Mouse (Mus musculus): ENCODE results near the gene Tmem239. TPM values are rescaled to one million over a fixed set of nuclear protein-coding genes. Genes with fewer than 3 reads are reported as not detected.

Tmem239 gene
- total RNA-seq, 2 experiments from 2014 or later, result not detected

DNA sequence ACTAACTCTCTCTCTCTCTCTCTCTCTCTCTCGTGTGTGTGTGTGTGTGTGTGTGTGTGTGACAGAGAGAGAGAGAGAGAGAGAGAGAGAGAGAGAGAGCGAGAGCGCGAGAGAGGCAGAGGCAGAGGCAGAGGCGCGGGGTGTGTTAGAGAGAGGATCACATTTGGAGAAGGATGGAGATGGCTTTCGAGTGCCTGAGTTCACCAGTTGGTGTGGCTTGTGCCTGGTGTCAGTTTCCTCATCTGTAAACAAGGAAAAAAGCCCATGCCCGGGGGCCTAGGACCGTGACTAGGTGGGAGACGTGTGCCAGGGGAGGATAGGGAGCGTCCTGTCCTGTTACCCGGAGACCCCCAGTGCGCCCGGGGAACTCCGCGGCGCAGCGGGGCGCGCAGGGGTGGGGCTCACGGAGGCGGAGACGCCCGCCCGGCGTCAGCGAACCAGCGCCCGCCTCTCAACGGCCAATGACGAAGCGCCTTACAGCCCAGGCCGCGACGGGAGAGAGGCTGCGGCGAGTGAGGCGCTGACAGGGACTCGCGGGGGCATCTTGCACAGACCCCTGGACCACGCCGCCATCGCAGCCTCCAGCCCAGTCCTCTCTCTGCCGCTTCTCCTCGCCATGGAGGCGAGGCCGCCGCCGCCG is 43.6 kb downstream of the Tmem239 start, which contains the start of gene Ptpra:
Ptpra (plus strand) TSS at position 485 of the 640 bp plus-strand sequence.
- peak; percentile 96 for DNase-seq
- intact Hi-C loops (cut with DNase I), result loop anchor here (2.0 kb wide), 2 partner anchors 25 to 47 kb away; partner anchors contain the start of genes Pced1a and Vps16

DNA sequence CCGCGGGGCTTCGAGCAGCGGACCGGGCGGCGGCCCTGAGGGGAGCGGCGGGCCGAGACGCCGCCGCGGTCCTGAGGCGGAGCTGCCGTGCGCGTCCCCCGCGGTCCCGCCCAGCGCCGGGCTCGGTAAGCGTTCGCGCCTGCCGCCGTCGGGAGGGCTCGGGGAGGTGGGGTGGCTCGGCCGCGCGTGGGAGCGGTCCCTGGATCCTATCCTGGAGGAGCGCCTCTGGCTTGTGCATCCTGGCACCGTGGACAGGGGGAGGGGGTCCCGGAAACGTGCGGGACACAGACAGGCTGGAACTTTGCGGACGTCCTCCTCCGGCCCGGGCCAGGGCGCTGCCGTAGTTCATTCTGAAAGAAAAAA is 44.1 kb downstream of the Tmem239 start:
- intact Hi-C loops (cut with DNase I), result loop anchor here (2.0 kb wide), 1 partner anchor 26 kb away; the partner anchor contains the start of genes Pced1a and Vps16
- peak in 1 of 2 experiments; percentile 75 for DNase-seq

DNA sequence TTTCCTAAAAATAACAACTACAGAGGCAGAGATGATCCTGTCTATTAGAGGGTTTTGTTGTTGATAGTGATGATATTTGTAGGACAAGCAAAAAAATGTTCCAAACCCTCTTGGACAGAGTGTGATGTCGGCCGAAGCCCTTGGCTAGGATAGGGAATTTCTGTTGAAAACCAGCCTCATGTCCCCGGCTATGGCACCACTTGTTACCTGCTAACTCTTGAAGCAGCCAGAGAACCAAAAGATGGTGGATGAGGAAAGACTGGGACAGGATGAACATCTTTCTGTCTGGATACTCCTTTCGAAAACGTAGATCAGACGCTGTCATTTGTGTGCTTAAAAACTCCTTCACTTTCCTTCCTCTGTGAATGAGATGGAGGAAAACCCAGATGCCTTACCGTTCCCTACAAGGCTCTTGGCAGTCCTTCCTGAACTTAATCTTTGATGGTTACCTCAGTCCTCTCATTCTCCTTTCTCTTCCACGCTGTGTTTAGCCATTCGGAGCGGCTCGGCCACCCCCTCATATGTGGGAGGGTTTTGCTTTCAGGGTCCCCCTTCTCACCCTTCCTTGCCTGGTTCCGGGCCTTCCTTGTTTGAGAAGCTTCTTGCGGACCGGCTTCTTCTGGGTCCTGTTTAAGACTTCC is 44.9 kb downstream of the Tmem239 start:
- intact Hi-C loops (cut with DNase I), result loop anchor here (2.0 kb wide), 1 partner anchor 26 kb away; the partner anchor contains the start of genes Pced1a and Vps16
- DNase-seq, result no peak

DNA sequence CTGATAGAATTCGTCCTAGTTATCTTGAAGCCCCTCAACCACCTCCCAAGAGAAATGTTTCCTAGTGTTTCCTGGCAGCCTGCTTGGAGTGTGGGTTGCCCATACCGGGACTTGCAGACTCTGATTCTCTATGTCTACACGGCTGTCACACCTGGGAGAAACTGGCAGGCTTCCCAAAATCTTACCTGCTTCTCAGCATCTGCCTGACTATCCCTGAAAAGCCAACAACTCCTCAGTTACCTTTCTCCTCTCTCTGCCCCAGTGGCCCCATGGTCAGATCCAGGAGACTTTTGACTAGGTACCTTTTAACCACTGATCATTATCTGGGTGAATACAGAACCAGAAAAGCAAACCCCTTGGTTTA is 45.4 kb downstream of the Tmem239 start:
- DNase-seq, result no peak
- intact Hi-C loops (cut with DNase I), result loop anchor here (2.0 kb wide), 2 partner anchors 25 to 27 kb away; partner anchors contain the start of genes Pced1a and Vps16

DNA sequence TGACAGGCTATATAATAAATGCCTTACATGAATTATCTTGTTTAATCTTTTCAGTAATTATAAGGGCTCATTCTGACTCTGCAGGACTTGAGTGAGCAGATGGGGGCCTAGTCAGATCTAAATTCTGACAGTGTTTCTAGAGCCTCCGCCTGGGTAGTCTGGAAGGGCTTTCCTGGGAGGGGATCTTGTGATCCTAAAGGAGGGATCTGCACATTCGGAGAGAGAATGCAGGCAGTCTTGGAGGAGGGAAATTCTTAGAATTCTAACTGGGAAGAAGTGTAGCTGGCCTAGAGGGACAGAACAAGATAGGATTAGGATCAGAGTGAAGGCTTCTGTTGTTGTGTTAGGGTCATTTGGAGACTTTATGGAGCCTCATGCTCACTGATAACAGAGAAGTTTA is 46.0 kb downstream of the Tmem239 start:
- intact Hi-C loops (cut with DNase I), result loop anchor here (2.0 kb wide), 1 partner anchor 25 kb away; no protein-coding TSS in a partner anchor
- DNase-seq, result no peak

DNA sequence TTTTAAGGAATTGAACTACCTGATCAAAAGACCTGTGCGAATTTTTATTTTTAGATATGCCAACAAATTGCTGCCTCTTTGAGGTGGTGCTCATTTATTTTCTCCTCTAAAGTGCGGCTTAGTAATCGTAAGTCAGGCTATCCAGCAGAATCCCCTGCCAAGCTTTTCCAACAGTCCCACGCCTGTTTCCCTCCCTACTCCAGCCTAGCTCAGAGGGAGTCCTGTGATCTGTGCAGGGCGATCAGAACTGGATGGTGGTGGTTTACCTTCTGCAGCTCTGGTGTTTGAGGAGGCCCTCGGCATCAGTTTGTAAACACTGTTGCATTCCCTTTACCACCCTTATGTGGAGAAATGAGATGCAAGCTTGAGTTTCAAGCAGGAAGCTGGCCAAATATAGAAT is 47.1 kb downstream of the Tmem239 start:
- DNase-seq, result no peak
- intact Hi-C loops (cut with DNase I), result loop anchor here (2.0 kb wide), 1 partner anchor 23 kb away; no protein-coding TSS in a partner anchor

DNA sequence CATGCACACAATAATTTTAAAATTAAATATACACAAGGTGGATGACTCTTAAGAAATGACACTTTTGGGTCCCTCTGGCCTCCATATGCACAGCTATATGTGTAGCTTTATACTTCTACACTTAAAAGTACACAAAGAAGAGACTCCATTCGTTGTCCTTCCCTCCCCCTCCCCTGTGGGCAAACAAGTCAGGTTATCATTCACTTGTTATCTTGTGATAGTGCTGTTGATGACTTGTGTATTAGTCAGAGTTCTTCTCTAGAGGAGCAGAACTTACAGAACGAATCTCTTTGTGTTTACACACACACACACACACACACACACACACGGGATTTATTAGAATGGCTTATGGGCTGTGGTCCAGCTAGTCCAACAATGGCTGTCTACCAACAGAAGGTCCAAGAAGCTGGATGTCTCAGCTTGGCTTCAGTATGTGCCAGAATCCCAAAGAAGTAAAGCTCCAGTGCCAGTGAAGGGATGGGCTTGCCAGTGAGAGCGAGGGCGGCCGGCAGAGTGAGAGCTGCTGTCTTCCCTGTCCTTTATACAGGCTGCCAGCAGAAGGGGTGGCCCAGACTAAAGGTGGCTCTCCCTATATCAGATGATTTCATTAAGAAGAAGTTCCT is 48.6 kb downstream of the Tmem239 start:
- intact Hi-C loops (cut with DNase I), result no loop called here
- no peak for DNase-seq

Other genes with a start within 250 kb of the Tmem239 start
- 100 to 1,000 TPM; 138 to 147 TPM for gene Snrpb, start 227.1 kb upstream of the Tmem239 start, total RNA-seq (2021)
- gene Tmc2, start 211.3 kb upstream of the Tmem239 start, total RNA-seq (2021), result not detected
- gene Nop56, start 132.0 kb upstream of the Tmem239 start, total RNA-seq (2021), result 10 to 100 TPM; 31.6 to 36.7 TPM
- 100 to 1,000 TPM; 794 to 801 TPM for gene Idh3b, start 121.9 kb upstream of the Tmem239 start, total RNA-seq (2021)
- gene Ebf4, start 111.3 kb upstream of the Tmem239 start, total RNA-seq (2021), result under 1 TPM; 0.47 to 0.60 TPM
- 1 to 10 TPM; 3.4 to 4.7 TPM for gene Cpxm1, start 8.9 kb upstream of the Tmem239 start, total RNA-seq (2021)
- gene Gm28372, start 1.2 kb upstream of the Tmem239 start, total RNA-seq (2021), result not detected
- gene 1700020A23Rik, start 1.2 kb upstream of the Tmem239 start, total RNA-seq (2021), result not detected
- 10 to 100 TPM; 25.2 to 30.7 TPM for gene Vps16, start 17.9 kb downstream of the Tmem239 start, total RNA-seq (2021)
- gene Pced1a, start 18.2 kb downstream of the Tmem239 start, total RNA-seq (2021), result 1 to 10 TPM; 4.9 to 5.3 TPM
- 10 to 100 TPM; 48.6 to 49.0 TPM for gene Ptpra, start 43.8 kb downstream of the Tmem239 start, total RNA-seq (2021)
- gene Mrps26, start 157.3 kb downstream of the Tmem239 start, total RNA-seq (2021), result 10 to 100 TPM; 66.1 to 70.0 TPM
- gene Oxt, start 169.7 kb downstream of the Tmem239 start, total RNA-seq (2021), result not detected
- 1 to 10 TPM in 1 of 2 experiments, under 1 TPM in 1; 0.68 to 4.8 TPM for gene Avp, start 176.1 kb downstream of the Tmem239 start, total RNA-seq (2021)
- 1 to 10 TPM; 7.1 to 8.0 TPM for gene Fastkd5, start 223.5 kb downstream of the Tmem239 start, total RNA-seq (2021)
- gene Ubox5, start 223.6 kb downstream of the Tmem239 start, total RNA-seq (2021), result 1 to 10 TPM; 3.7 to 4.1 TPM
- 1 to 10 TPM; 4.3 to 5.8 TPM for gene Lzts3, start 236.3 kb downstream of the Tmem239 start, total RNA-seq (2021)